Mouse (Mus musculus) olfactory bulb, adult 2 months (tissue): ENCODE measurements around the gene Ttc27.

Experiments used
- CTCF ChIP-seq: fragments of 200-500 bp; IDR thresholded peaks from 2 replicates; pipeline ENCODE4 v1.5.1; 2012; ENCODE audit warnings: low read depth, mild to moderate bottlenecking, low read length, moderate library complexity; ENCODE audit not compliant: insufficient read depth
- POLR2A ChIP-seq: fragments of 200-500 bp; IDR thresholded peaks from 2 replicates; pipeline ENCODE4 v1.6.1; 2012; ENCODE audit warnings: mild to moderate bottlenecking, low read depth, low read length, moderate library complexity; ENCODE audit not compliant: insufficient read depth

DNA sequence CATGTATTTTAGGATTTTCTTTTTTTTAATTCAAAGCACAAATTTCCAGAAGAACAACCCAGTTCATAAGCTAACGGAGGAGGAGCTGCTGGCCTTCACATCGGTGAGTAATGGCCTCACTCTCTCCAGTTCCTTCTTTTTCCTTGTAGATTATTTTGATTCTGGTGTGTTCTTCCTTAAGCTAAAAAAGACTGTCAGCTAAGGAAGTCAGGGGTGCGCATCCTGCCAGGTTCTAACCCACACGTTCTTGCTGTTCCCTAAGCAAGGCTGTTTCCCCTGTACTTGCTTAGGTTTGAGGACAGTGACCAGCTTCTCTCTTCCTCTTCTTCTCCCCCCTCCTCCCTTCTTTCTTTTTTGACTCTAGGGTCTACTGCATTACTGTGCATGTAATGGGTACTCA, 33.5 kb downstream of the Ttc27 start:
- no peak for TF ChIP-seq POLR2A
- TF ChIP-seq CTCF = no peak
